Mouse (Mus musculus): ENCODE measurements at regions not wholly inside any gene's neighbourhood (a gene's known extent, or its start where the extent isn't known, plus 50 kb on each side); places are given as distances from the start of the nearest gene placed in this dataset.

GRCm38 (mm10) chr7:121589088-121589605 lies 117.9 kb downstream of the Usp31 start:
- DNase-seq, result peak; percentile 77 to 82

GRCm38 (mm10) chr7:121587713-121588112 lies 119.3 kb downstream of the Usp31 start:
- DNase-seq, result no peak

GRCm38 (mm10) chr7:121585721-121586120 lies 121.3 kb downstream of the Usp31 start:
- no peak for DNase-seq

GRCm38 (mm10) chr7:121579497-121579896 lies 127.6 kb downstream of the Usp31 start:
- DNase-seq, result no peak

- DNase-seq, result peak; percentile 83 to 87
Measured at GRCm38 (mm10) chr7:121572681-121573335, 134.2 kb downstream of the Usp31 start.

GRCm38 (mm10) chr7:121571741-121572140 lies 135.3 kb downstream of the Usp31 start:
- peak; percentile 12 to 46 for DNase-seq

GRCm38 (mm10) chr7:121571292-121571691 lies 135.8 kb downstream of the Usp31 start:
- peak; percentile 26 to 37 for DNase-seq

GRCm38 (mm10) chr7:121569248-121569647 lies 137.8 kb downstream of the Usp31 start:
- no peak for DNase-seq

- DNase-seq, result peak in 1 of 2 experiments; percentile 16
Measured at GRCm38 (mm10) chr7:121568064-121568463, 139.0 kb downstream of the Usp31 start.

- DNase-seq, result peak; percentile 75 to 78
Measured at GRCm38 (mm10) chr7:121563526-121563925, 143.5 kb downstream of the Usp31 start.

- no peak for DNase-seq
Measured at GRCm38 (mm10) chr7:121555420-121555819, 151.6 kb downstream of the Usp31 start.

Measured in cerebellum, postnatal 10 days (tissue).